Mouse (Mus musculus) lung, postnatal 36 days (tissue): ENCODE measurements around the gene Dsel.

ENCODE experiments used
- DNase-seq: peaks from one replicate; pipeline ENCODE4 v3.0.0; 2022; ENCODE audit warnings: mixed read lengths

Gene Dsel

GRCm38 (mm10) chr1:111864779-111865165, at the start of gene Dsel:
Gene Dsel (minus strand): TSS chr1:111864918.
- DNase-seq = peak; percentile 96

- no peak for DNase-seq
These were observed 46.7 kb upstream of the Dsel start for GRCm38 (mm10) chr1:111911424-111911823.

GRCm38 (mm10) chr1:111883336-111883735, 18.6 kb upstream of the Dsel start:
- DNase-seq = no peak

GRCm38 (mm10) chr1:111875784-111876183, 11.1 kb upstream of the Dsel start:
- no peak for DNase-seq

- DNase-seq = no peak
These were observed 8.5 kb upstream of the Dsel start for GRCm38 (mm10) chr1:111873196-111873595.

- DNase-seq = no peak
These were observed 749 bp upstream of the Dsel start for GRCm38 (mm10) chr1:111865467-111865866.

GRCm38 (mm10) chr1:111864063-111864778, 497 bp downstream of the Dsel start:
- peak; percentile 83 for DNase-seq

- DNase-seq = no peak
These were observed 6.9 kb downstream of the Dsel start for GRCm38 (mm10) chr1:111857852-111858251.

- DNase-seq = no peak
These were observed 12.3 kb downstream of the Dsel start for GRCm38 (mm10) chr1:111852439-111852838.

GRCm38 (mm10) chr1:111833583-111834225, 31.0 kb downstream of the Dsel start:
- DNase-seq = no peak
